Mouse (Mus musculus): ENCODE data around the gene Msgn1.

- no peak for TF ChIP-seq CTCF (conservative IDR thresholded peaks at IDR 0.05; ENCODE audit: insufficient read depth, insufficient read length, low read depth, low read length)
- TF ChIP-seq POLR2A (IDR thresholded peaks at IDR 0.05; ENCODE audit: low read depth, low read length) = no peak
Measured at GRCm38 (mm10) chr12:11208872-11209271, at the start of gene Msgn1.

Data from kidney, adult 2 months (tissue).